Mouse (Mus musculus): ENCODE data around the gene Rnf180.

The Rnf180 gene

DNA sequence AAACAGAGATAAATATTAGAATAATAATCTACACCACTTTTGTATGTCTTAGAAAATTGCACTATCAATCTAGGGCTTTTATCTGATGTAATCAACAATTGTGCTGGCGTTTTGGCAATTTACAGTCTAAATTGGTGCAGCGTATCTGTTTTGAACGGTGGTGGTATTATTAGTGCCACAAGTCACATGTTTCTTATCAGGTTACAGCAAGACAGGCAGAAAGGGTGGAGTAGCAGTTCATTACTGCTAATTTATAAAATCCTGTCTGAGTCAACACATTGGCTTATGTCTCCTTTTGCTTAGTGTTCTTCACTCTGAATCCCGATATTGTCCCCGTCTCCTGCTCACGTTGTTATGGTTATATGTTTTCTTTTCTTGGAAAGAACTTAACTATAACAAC is 164.5 kb downstream of the Rnf180 start:
- no peak for DNase-seq (ENCODE audit: low spot score in 2 of 2)

DNA sequence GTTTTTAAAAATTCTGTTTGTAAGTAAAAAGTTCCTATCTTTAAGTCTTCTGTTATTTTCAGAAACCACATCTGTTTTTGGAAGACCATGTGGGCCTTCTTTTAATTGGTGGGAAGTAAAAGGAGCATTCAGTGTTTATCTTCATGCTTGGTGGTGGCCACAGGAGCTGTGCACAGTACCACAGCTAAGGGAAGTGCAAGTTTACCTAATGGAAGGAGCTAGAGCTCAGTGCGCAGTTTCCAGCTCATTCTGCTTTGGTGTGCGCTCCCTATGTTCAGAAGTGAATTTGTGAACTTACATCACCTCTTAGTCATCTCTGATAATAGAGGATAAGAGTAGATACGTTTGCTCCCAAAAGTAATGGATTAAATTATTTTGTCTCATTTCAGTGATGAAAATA is 172.5 kb downstream of the Rnf180 start:
- no peak for DNase-seq (ENCODE audit: low spot score in 2 of 2)

GRCm38 (mm10) chr13:105121617-105122016 is 173.0 kb downstream of the Rnf180 start:
- no peak for DNase-seq (ENCODE audit: low spot score in 2 of 2)

DNA sequence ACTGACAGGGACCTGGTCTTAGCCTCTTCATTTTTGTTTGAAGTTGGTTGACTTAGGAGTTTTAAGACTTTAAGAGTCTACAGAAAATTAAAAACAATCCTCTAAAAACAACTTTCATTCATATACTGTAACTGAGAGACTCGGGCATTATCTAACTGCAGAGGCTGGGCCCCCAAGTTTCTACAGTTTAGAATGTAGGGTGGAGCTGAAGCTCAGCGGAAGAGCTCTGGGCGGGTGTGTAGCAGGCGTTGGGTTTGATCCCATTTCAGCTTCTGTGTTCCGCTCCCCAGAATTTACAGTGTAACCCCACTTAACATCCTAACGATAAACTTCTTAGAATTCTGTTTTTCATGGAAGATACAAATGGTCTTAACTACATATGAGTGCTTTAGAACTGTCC is 183.0 kb downstream of the Rnf180 start:
- no peak for DNase-seq (ENCODE audit: low spot score in 2 of 2)

DNA sequence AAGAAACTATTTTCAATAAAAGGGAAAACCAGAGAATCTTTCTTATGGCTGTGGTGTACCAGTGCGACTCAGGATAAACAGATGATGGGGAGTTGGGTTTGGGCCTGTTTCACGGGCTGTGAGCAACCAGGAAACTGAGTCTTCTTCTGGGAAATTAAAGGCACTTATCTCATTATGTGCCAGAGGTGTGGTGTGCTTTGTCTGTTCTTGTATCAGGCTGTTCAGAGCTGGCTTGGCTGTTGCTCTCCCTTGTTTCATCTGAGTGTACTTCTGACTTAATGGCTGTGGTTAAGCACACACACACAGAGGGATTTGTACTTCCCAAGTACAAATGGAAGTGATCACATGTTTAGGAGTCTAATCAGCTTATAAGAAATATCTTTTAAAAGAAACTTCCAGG is 190.2 kb downstream of the Rnf180 start:
- DNase-seq (ENCODE audit: low spot score in 2 of 2): no peak

- no peak for DNase-seq (ENCODE audit: low spot score in 2 of 2)
Measured at GRCm38 (mm10) chr13:105100705-105101104, 193.9 kb downstream of the Rnf180 start.

- no peak for DNase-seq (ENCODE audit: low spot score in 2 of 2)
Measured at GRCm38 (mm10) chr13:105096316-105096715, 198.3 kb downstream of the Rnf180 start.

DNA sequence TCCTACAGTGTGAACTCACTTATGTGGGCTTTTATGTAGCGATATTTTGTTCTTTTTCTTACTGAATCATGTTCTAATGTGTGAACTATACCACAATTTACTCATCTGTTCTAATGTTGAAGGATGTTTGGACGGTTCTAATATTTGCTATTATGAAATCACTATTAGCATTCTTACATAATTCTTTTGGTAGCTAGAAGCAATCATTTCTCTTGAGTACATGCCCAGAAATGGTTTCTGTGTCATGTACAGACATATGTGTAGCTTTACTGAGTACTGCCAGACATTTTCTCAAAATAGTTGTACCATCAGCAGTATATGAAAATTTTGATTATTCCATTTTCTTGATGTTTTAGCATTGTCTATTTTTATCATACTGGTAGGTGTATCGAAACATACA is 205.3 kb downstream of the Rnf180 start:
- DNase-seq (ENCODE audit: low spot score in 2 of 2): no peak

DNA sequence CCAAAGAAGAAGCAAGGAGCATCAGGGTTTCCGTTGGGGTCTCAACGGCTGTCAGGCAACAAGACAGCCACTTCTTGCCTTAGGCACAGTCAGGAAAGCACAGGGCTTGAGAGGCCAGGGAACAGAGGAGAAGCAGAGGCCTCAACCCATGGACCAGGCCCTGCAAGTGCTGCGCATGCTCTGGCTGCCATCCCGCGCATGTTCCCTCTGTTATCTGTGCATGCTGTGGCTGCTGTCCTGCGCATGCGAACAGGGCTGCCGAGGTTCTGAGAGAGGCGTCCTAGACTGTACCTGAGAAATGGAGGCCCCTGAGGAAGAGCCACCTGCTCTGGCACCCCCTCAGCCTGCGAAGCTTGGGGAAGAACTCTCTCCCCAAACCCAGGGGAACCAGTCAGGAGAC is 212.8 kb downstream of the Rnf180 start, which contains the start of gene 4933425L06Rik:
TSS of gene 4933425L06Rik (plus strand) at position 261 of the 400 bp plus-strand sequence.
- no peak for DNase-seq (ENCODE audit: low spot score in 2 of 2)
